Mouse (Mus musculus) myocyte (in vitro differentiated cells): ENCODE measurements around the gene Ube2d2b. TPM values are rescaled to one million over a fixed set of nuclear protein-coding genes. Genes with fewer than 3 reads are reported as not detected.

ENCODE experiments used
- H3K27me3 ChIP-seq: one replicate; pipeline ENCODE4 v1.6.1; 2011; ENCODE audit not compliant: control insufficient read depth, insufficient read depth, insufficient read length
- H3K36me3 ChIP-seq: one replicate; pipeline ENCODE4 v1.6.1; 2011; ENCODE audit not compliant: control insufficient read depth, insufficient read depth
- H3K4me2 ChIP-seq: one replicate; pipeline ENCODE4 v1.6.1; 2011; ENCODE audit warnings: low read depth, control low read depth
- H3K4me3 ChIP-seq: one replicate; pipeline ENCODE4 v1.5.1; 2011; ENCODE audit warnings: mild to moderate bottlenecking, control low read depth, moderate library complexity
- H3K79me2 ChIP-seq: one replicate; pipeline ENCODE4 v1.6.1; 2011; ENCODE audit not compliant: control insufficient read depth, insufficient read depth
- H3ac ChIP-seq: one replicate; pipeline ENCODE4 v1.6.1; 2011; ENCODE audit not compliant: control insufficient read depth, insufficient read length
- CEBPB ChIP-seq: IDR thresholded peaks from 2 replicates; pipeline ENCODE4 v1.6.1; 2011; ENCODE audit warnings: mild to moderate bottlenecking, moderate library complexity; ENCODE audit not compliant: poor library complexity, insufficient read depth, severe bottlenecking
- E2F4 ChIP-seq: IDR thresholded peaks from one replicate; pipeline ENCODE4 v1.6.1; 2011; ENCODE audit warnings: mild to moderate bottlenecking, control low read depth, moderate library complexity; ENCODE audit not compliant: insufficient read depth
- MAX ChIP-seq: IDR thresholded peaks from one replicate; pipeline ENCODE4 v1.6.1; 2011; ENCODE audit warnings: low read depth, mild to moderate bottlenecking, control low read depth
- MYOD1 ChIP-seq, 3 experiments: IDR thresholded peaks; one replicate each; pipeline ENCODE4 v1.6.1; 2011; ENCODE audit warnings: control low read depth in 2 of 3, low read depth in 2 of 3, mild to moderate bottlenecking in 2 of 3, moderate library complexity in 1 of 3; ENCODE audit not compliant: insufficient read length in 2 of 3, control insufficient read depth in 1 of 3
- MYOG ChIP-seq, 3 experiments: IDR thresholded peaks; one replicate each; pipeline ENCODE4 v1.6.1; 2011; ENCODE audit warnings: control low read depth in 2 of 3, low read depth in 2 of 3, mild to moderate bottlenecking in 2 of 3; ENCODE audit not compliant: insufficient read length in 2 of 3, control insufficient read depth in 1 of 3, insufficient read depth in 1 of 3
- POLR2A ChIP-seq: IDR thresholded peaks from one replicate; pipeline ENCODE4 v1.6.1; 2011; ENCODE audit warnings: low read depth, mild to moderate bottlenecking, control low read depth, moderate library complexity; ENCODE audit not compliant: insufficient read length
- POLR2AphosphoS2 ChIP-seq: IDR thresholded peaks from one replicate; pipeline ENCODE4 v1.6.1; 2011; ENCODE audit warnings: low read depth, control low read depth; ENCODE audit not compliant: insufficient read length
- REST ChIP-seq: IDR thresholded peaks from one replicate; pipeline ENCODE4 v1.6.1; 2011; ENCODE audit warnings: mild to moderate bottlenecking, control low read depth, moderate library complexity; ENCODE audit not compliant: insufficient read depth, insufficient read length
- SRF ChIP-seq: IDR thresholded peaks from one replicate; pipeline ENCODE4 v1.6.1; 2011; ENCODE audit warnings: low read depth; ENCODE audit not compliant: control insufficient read depth, insufficient read length
- TCF12 ChIP-seq: IDR thresholded peaks from one replicate; pipeline ENCODE4 v1.6.1; 2011; ENCODE audit warnings: mild to moderate bottlenecking, control low read depth; ENCODE audit not compliant: poor library complexity, insufficient read depth, severe bottlenecking
- TCF3 ChIP-seq: IDR thresholded peaks from one replicate; pipeline ENCODE4 v1.6.1; 2011; ENCODE audit warnings: low read depth, control low read depth; ENCODE audit not compliant: insufficient read length
- USF1 ChIP-seq: IDR thresholded peaks from one replicate; pipeline ENCODE4 v1.6.1; 2011; ENCODE audit warnings: low read depth, mild to moderate bottlenecking, control low read depth, moderate library complexity
- polyA plus RNA-seq: library from polyadenylated mRNA; unstranded; fragments of >200 nt; fragmentation: generic; extraction: Trizol; gene quantifications from one replicate; pipeline ENCODE4 v1.2.1, GENCODE M21; 2012; ENCODE audit warnings: missing spikeins

The Ube2d2b gene
- polyA plus RNA-seq, 1 experiment, result 0.02 TPM

DNA sequence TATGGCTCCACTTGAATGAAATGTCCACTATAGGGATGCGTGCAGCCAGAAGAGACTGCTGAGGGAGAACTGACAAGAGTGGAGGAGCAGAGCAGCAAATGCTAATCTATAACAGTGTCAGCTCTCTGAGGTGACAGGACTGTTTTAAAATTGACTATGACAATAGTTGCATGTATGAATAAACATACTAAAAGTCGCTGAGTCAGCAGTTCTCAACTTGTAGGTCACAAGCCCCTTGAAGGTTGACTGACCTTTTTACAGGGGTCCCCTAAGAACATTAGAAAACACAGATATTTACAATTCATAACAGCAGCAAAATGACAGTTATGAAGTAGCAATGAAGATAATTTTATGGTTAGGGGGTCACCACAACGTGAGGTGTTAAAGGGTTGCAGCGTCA lies 19.1 kb downstream of the Ube2d2b start:
- H3K27me3 ChIP-seq, result no peaks in the 10 kb centered on the region
- H3ac ChIP-seq, result no peak overlapping the region
- H3K4me2 ChIP-seq, result no peak overlapping the region
- no peak overlapping the region for H3K4me3 ChIP-seq
- TF ChIP-seq USF1, result no peak
- no peak for TF ChIP-seq MAX
- no peak for TF ChIP-seq POLR2AphosphoS2
- no peak for TF ChIP-seq TCF12
- TF ChIP-seq E2F4, result no peak
- TF ChIP-seq POLR2A, result no peak
- TF ChIP-seq TCF3, result no peak
- no peak for TF ChIP-seq REST
- TF ChIP-seq MYOG (IDR thresholded peaks at IDR 0.05; ENCODE audit: control insufficient read depth in 1 of 3, insufficient read depth in 1 of 3, insufficient read length in 2 of 3, low read depth in 2 of 3), result no peak
- no peak for TF ChIP-seq SRF
- TF ChIP-seq MYOD1 (IDR thresholded peaks at IDR 0.05; ENCODE audit: control insufficient read depth in 1 of 3, insufficient read length in 2 of 3, low read depth in 2 of 3), result no peak
- TF ChIP-seq CEBPB, result no peak
- H3K79me2 ChIP-seq, result peaks cover 47% of the 10 kb centered on the region
- H3K36me3 ChIP-seq, result no peaks in the 10 kb centered on the region

DNA sequence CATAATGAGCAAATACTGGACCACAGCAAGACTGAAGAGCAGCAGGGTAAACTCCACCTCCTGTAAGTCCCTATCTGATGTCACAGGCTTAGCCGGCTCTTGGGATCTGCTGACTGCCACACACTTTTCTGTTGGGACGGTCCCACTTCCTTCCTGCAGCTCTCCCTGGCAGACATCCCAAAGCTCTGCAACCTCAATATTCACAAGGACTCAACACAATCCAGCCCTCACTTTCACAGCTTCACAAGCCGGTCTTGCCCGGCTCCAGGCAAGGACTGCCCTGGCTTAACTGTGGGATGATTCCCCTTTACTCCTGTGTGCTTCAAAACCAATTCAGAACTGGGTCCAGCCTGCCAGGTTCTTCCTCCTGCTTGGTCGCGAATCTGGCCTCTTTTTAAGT lies 23.9 kb downstream of the Ube2d2b start:
- Histone ChIP-seq H3K4me2 (no peak overlapping the region), H3ac (no peak overlapping the region), H3K4me3 (no peak overlapping the region), H3K27me3 (no peaks in the 10 kb centered on the region), H3K79me2 (peaks cover 52% of the 10 kb centered on the region), H3K36me3 (no peaks in the 10 kb centered on the region)
- no peak for TF ChIP-seq E2F4
- no peak for TF ChIP-seq REST
- no peak for TF ChIP-seq POLR2AphosphoS2

DNA sequence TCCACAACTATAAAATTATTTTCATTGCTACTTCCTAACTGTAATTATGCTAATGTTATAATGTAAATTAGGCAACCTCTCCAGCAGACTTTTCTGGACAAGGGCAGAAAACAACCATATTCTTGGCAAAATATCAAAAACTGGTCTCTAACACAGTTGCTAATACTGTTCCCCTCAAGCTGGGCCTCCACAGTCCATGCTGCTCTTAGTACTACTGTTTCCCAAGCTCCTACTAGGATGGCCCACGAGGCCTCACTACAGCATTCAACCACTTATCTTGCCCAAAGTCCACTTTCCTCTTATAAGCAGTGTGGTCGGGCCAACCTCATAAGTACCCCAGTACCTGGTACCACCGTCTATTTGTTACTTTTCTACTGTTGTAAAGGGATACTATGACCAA lies 24.7 kb downstream of the Ube2d2b start:
- no peak overlapping the region for H3K4me3 ChIP-seq
- H3K27me3 ChIP-seq, result no peaks in the 10 kb centered on the region
- H3K79me2 ChIP-seq, result peaks cover 52% of the 10 kb centered on the region
- no peak overlapping the region for H3K4me2 ChIP-seq
- TF ChIP-seq SRF (no peak), MYOD1 (IDR thresholded peaks at IDR 0.05; ENCODE audit: control insufficient read depth in 1 of 3, insufficient read length in 2 of 3, low read depth in 2 of 3) (no peak), POLR2AphosphoS2 (no peak), MYOG (IDR thresholded peaks at IDR 0.05; ENCODE audit: control insufficient read depth in 1 of 3, insufficient read depth in 1 of 3, insufficient read length in 2 of 3, low read depth in 2 of 3) (no peak), MAX (no peak), REST (no peak), USF1 (no peak), TCF3 (no peak), CEBPB (no peak), TCF12 (no peak), E2F4 (no peak), POLR2A (no peak)
- H3ac ChIP-seq, result no peak overlapping the region
- H3K36me3 ChIP-seq, result no peaks in the 10 kb centered on the region

DNA sequence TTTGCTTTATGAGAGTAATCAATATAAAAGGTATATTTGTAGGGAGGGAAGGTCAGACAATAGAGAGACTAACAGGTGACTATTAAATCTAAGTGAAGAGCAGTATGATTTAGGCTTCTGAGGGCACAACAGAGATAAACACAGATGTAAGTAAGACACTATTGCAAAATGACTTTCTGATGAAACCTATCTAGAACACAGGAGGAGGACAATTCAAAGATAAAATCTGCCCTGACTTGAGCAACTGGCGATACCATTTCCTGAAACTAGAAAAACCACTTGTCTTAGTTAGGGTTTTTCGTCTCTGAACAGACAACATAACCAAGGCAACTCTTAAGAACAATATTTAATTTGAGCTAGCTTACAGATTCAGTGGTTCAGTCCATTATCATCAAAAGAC lies 25.6 kb downstream of the Ube2d2b start:
- H3K4me2 ChIP-seq, result no peak overlapping the region
- no peak overlapping the region for H3ac ChIP-seq
- H3K36me3 ChIP-seq, result no peaks in the 10 kb centered on the region
- no peak for TF ChIP-seq TCF12
- TF ChIP-seq MAX, result no peak
- no peak for TF ChIP-seq POLR2AphosphoS2
- TF ChIP-seq POLR2A, result no peak
- TF ChIP-seq TCF3, result no peak
- no peak for TF ChIP-seq CEBPB
- TF ChIP-seq E2F4, result no peak
- no peak for TF ChIP-seq REST
- no peak for TF ChIP-seq MYOD1 (IDR thresholded peaks at IDR 0.05; ENCODE audit: control insufficient read depth in 1 of 3, insufficient read length in 2 of 3, low read depth in 2 of 3)
- no peak overlapping the region for H3K4me3 ChIP-seq
- H3K79me2 ChIP-seq, result peaks cover 61% of the 10 kb centered on the region
- H3K27me3 ChIP-seq, result no peaks in the 10 kb centered on the region

DNA sequence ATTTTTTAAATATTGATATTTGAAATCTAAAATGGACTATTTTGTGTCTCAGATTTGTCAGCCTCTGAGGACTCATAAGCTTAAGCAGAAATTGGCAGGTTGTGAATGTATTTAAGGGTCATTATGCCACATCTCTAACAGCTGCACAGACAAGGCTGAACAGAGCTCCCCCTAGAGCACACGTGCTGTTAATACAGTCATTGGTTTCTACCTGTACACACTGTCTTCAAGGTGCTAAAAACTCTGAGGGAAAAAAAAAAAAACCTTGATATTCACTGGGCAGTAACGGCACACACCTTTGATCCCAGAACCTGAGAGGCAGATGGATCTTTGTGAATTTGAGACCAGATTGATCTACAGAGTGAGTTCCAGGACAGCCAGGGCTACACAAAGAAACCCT lies 29.1 kb downstream of the Ube2d2b start:
- Histone ChIP-seq H3ac (no peak overlapping the region), H3K4me2 (no peak overlapping the region), H3K36me3 (no peaks in the 10 kb centered on the region), H3K27me3 (no peaks in the 10 kb centered on the region), H3K79me2 (peaks cover 80% of the 10 kb centered on the region), H3K4me3 (no peak overlapping the region)
- peak in 1 of 3 experiments; percentile 11 for TF ChIP-seq MYOG (IDR thresholded peaks at IDR 0.05; ENCODE audit: control insufficient read depth in 1 of 3, insufficient read depth in 1 of 3, insufficient read length in 2 of 3, low read depth in 2 of 3)
- no peak for TF ChIP-seq TCF12
- no peak for TF ChIP-seq POLR2AphosphoS2
- TF ChIP-seq USF1, result no peak
- TF ChIP-seq POLR2A, result no peak
- TF ChIP-seq MYOD1 (IDR thresholded peaks at IDR 0.05; ENCODE audit: control insufficient read depth in 1 of 3, insufficient read length in 2 of 3, low read depth in 2 of 3), result peak in 1 of 3 experiments; percentile 26
- TF ChIP-seq TCF3, result no peak
- no peak for TF ChIP-seq SRF
- TF ChIP-seq MAX, result no peak
